Mouse (Mus musculus): ENCODE data around the gene Bpifb2. TPM values are rescaled to one million over a fixed set of nuclear protein-coding genes. Genes with fewer than 3 reads are reported as not detected.

The Bpifb2 gene
- polyA plus RNA-seq, 1 experiment from 2014 or later: not detected

GRCm38 (mm10) chr2:153937843-153938242 is 63.0 kb downstream of the Bpifb2 start, which contains the start of gene Bpifb4:
TSS of gene Bpifb4 (plus strand) at chr2:153938212.
- no peak for DNase-seq (ENCODE audit: low spot score)
- H3K9me3 ChIP-seq: no peaks in the 10 kb centered on the region
- no peak within 1 kb of the TSS for H3K27ac ChIP-seq (replicated peaks)
- no peaks in the 10 kb centered on the region for H3K4me1 ChIP-seq
- H3K36me3 ChIP-seq (replicated peaks): no peaks in the 10 kb centered on the region
- 84% methylated on average over 5 of the region's 5 CpGs for WGBS
- H3K27me3 ChIP-seq (replicated peaks; ENCODE audit: low read depth, poor library complexity, severe bottlenecking): no peaks in the 10 kb centered on the region
- H3K4me3 ChIP-seq: no peak within 1 kb of the TSS

DNA sequence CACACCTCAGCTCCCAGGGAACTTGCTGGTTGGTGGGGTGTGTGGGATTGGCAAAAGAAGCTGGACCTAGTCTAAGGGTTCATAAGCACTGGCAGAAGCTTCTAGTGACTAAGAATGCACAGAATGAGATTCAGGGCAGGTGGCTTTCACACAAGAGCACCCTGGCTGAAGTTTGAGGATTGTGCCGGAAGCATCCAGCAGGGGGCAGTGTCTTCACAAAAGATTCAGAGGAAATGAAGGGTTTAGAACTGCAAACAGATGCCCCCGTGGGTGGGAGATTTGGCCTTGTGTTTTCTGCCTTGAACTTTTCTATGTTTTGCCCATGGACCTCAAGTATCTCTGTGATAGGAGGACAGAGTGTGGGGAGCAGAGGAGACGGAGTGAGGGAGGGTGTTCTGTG is 68.7 kb downstream of the Bpifb2 start:
- no peaks in the 10 kb centered on the region for H3K4me1 ChIP-seq
- 37% methylated on average over 3 of the region's 3 CpGs for WGBS
- H3K4me3 ChIP-seq: no peak overlapping the region
- H3K27ac ChIP-seq (replicated peaks): no peak overlapping the region
- H3K36me3 ChIP-seq (replicated peaks): no peaks in the 10 kb centered on the region
- no peaks in the 10 kb centered on the region for H3K27me3 ChIP-seq (replicated peaks; ENCODE audit: low read depth, poor library complexity, severe bottlenecking)
- peak; percentile 67 for DNase-seq (ENCODE audit: low spot score)
- H3K9me3 ChIP-seq: no peaks in the 10 kb centered on the region

DNA sequence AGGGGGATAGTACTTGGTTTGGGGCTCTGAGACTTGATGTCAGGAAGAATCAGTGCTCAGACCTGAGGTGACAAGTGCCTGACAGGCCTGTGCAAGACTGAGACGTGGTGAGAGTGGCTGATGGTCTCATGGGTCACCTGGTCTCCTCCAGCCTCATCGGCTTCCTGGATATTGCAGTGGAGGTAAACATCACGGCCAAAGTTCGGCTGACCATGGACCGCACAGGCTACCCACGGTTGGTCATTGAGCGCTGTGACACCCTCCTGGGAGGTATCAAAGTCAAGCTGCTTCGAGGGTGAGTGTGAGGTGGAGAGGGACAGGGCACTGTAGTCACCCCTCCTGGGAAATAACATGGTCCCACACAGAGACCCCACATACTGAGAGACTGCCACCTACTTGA is 69.7 kb downstream of the Bpifb2 start:
- H3K9me3 ChIP-seq: no peaks in the 10 kb centered on the region
- H3K4me3 ChIP-seq: no peak overlapping the region
- H3K27me3 ChIP-seq (replicated peaks; ENCODE audit: low read depth, poor library complexity, severe bottlenecking): no peaks in the 10 kb centered on the region
- no peaks in the 10 kb centered on the region for H3K36me3 ChIP-seq (replicated peaks)
- H3K4me1 ChIP-seq: no peaks in the 10 kb centered on the region
- WGBS: 87% methylated on average over 8 of the region's 8 CpGs
- DNase-seq (ENCODE audit: low spot score): no peak
- no peak overlapping the region for H3K27ac ChIP-seq (replicated peaks)

Other genes with a start within 250 kb of the Bpifb2 start
- 72.2 and 74.3 TPM in 2 replicates for gene Commd7, start 242.3 kb upstream of the Bpifb2 start, polyA plus RNA-seq (2016; fragmentation: Nextera tagmentation; extraction: Ambion mirVana)
- gene Dnmt3b, start 225.6 kb upstream of the Bpifb2 start, polyA plus RNA-seq (2016; fragmentation: Nextera tagmentation; extraction: Ambion mirVana): 26.5 and 30.2 TPM in 2 replicates
- gene Dnmt3c, start 178.4 kb upstream of the Bpifb2 start, polyA plus RNA-seq (2016; fragmentation: Nextera tagmentation; extraction: Ambion mirVana): not detected in 2 replicates
- gene Mapre1, start 133.8 kb upstream of the Bpifb2 start, polyA plus RNA-seq (2016; fragmentation: Nextera tagmentation; extraction: Ambion mirVana): 306 and 312 TPM in 2 replicates
- gene Efcab8, start 95.1 kb upstream of the Bpifb2 start, polyA plus RNA-seq (2016; fragmentation: Nextera tagmentation; extraction: Ambion mirVana): 0.14 TPM in 1 of 2 replicates, not detected in the other
- gene Sun5, start 4.0 kb upstream of the Bpifb2 start, polyA plus RNA-seq (2016; fragmentation: Nextera tagmentation; extraction: Ambion mirVana): not detected in 2 replicates
- gene Bpifb6, start 25.3 kb downstream of the Bpifb2 start, polyA plus RNA-seq (2016; fragmentation: Nextera tagmentation; extraction: Ambion mirVana): not detected in 2 replicates
- not detected in 2 replicates for gene Bpifb3, start 43.2 kb downstream of the Bpifb2 start, polyA plus RNA-seq (2016; fragmentation: Nextera tagmentation; extraction: Ambion mirVana)
- gene Bpifb4, start 63.2 kb downstream of the Bpifb2 start, polyA plus RNA-seq (2016; fragmentation: Nextera tagmentation; extraction: Ambion mirVana): 0.10 and 0.16 TPM in 2 replicates
- gene Bpifa6, start 99.9 kb downstream of the Bpifb2 start, polyA plus RNA-seq (2016; fragmentation: Nextera tagmentation; extraction: Ambion mirVana): not detected in 2 replicates
- not detected in 2 replicates for gene Bpifa2, start 133.2 kb downstream of the Bpifb2 start, polyA plus RNA-seq (2016; fragmentation: Nextera tagmentation; extraction: Ambion mirVana)